Mouse (Mus musculus): ENCODE results near the gene Slc16a1. TPM values are rescaled to one million over a fixed set of nuclear protein-coding genes. Genes with fewer than 3 reads are reported as not detected.
"Not testable (repeated sequence)": the region's sequence is repeated elsewhere in the genome, so short reads cannot be mapped to it uniquely, and the experiment has no call there.

Gene Slc16a1
- total RNA-seq, 2 experiments from 2014 or later, result 21.8 to 33.8 TPM

- DNase-seq (ENCODE audit: low spot score), result peak; percentile 27
Observed at GRCm38 (mm10) chr3:104674329-104675220, 36.1 kb downstream of the Slc16a1 start.

GRCm38 (mm10) chr3:104675258-104675851 lies 36.9 kb downstream of the Slc16a1 start:
- peak; percentile 65 for DNase-seq (ENCODE audit: low spot score)

- no peak for DNase-seq (ENCODE audit: low spot score)
Observed at GRCm38 (mm10) chr3:104677781-104678180, 39.3 kb downstream of the Slc16a1 start.

- no peak for DNase-seq (ENCODE audit: low spot score)
Observed at GRCm38 (mm10) chr3:104678826-104679225, 40.4 kb downstream of the Slc16a1 start.

- peak; percentile 58 for DNase-seq (ENCODE audit: low spot score)
Observed at GRCm38 (mm10) chr3:104682671-104683504, 44.4 kb downstream of the Slc16a1 start.

- peak; percentile 50 for DNase-seq (ENCODE audit: low spot score)
Observed at GRCm38 (mm10) chr3:104700751-104701335, 62.4 kb downstream of the Slc16a1 start.

- DNase-seq (ENCODE audit: low spot score), result no peak
Observed at GRCm38 (mm10) chr3:104701761-104702160, 63.3 kb downstream of the Slc16a1 start.

GRCm38 (mm10) chr3:104703941-104704340 lies 65.5 kb downstream of the Slc16a1 start:
- DNase-seq (ENCODE audit: low spot score), result no peak

GRCm38 (mm10) chr3:104706446-104706845 lies 68.0 kb downstream of the Slc16a1 start:
- no peak for DNase-seq (ENCODE audit: low spot score)

- DNase-seq (ENCODE audit: low spot score), result not testable (repeated sequence)
Observed at GRCm38 (mm10) chr3:104706951-104707771, 68.7 kb downstream of the Slc16a1 start.

- not testable (repeated sequence) for DNase-seq (ENCODE audit: low spot score)
Observed at GRCm38 (mm10) chr3:104707772-104708144, 69.3 kb downstream of the Slc16a1 start.

Other genes starting within 250 kb of the Slc16a1 start
- 1 to 10 TPM; 5.6 to 6.0 TPM for gene Lrig2, start 126.8 kb upstream of the Slc16a1 start, total RNA-seq (2021)
- gene Ppm1j, start 142.4 kb downstream of the Slc16a1 start, total RNA-seq (2021), result 10 to 100 TPM; 28.6 to 35.3 TPM
- 1 to 10 TPM; 2.1 to 3.4 TPM for gene Fam19a3, start 143.2 kb downstream of the Slc16a1 start, total RNA-seq (2021)
- gene Rhoc, start 149.7 kb downstream of the Slc16a1 start, total RNA-seq (2021), result 10 to 100 TPM; 36.1 to 41.4 TPM
- gene Mov10, start 179.9 kb downstream of the Slc16a1 start, total RNA-seq (2021), result 1 to 10 TPM in 1 of 2 experiments, under 1 TPM in 1; 0.71 to 1.6 TPM
- gene St7l, start 225.3 kb downstream of the Slc16a1 start, total RNA-seq (2021), result 10 to 100 TPM; 19.1 to 27.4 TPM
- 10 to 100 TPM; 20.1 to 21.0 TPM for gene Capza1, start 225.8 kb downstream of the Slc16a1 start, total RNA-seq (2021)

Measured in gastrocnemius, adult 18-20 months (tissue).